Mouse (Mus musculus): ENCODE data around the gene Lpin1. TPM values are rescaled to one million over a fixed set of nuclear protein-coding genes. Genes with fewer than 3 reads are reported as not detected.

The Lpin1 gene
- polyA plus RNA-seq, 1 experiment = 18.1 TPM

- no peak for TF ChIP-seq POLR2A (IDR thresholded peaks at IDR 0.05; ENCODE audit: extremely low read depth, insufficient read depth, low read length)
- no peak for TF ChIP-seq CTCF (IDR thresholded peaks at IDR 0.05; ENCODE audit: extremely low read depth, insufficient read depth, low read length)
- Histone ChIP-seq H3K4me3 (ENCODE audit: insufficient read depth, low read length) (no peak overlapping the region), H3K4me1 (ENCODE audit: control insufficient read depth, insufficient read depth, low read length) (peaks cover 12% of the 10 kb centered on the region), H3K27ac (ENCODE audit: insufficient read depth, low read length) (no peak overlapping the region)
These were observed 23.7 kb downstream of the Lpin1 start for GRCm38 (mm10) chr12:16587111-16587510.

- no peak overlapping the region for H3K27ac ChIP-seq (ENCODE audit: insufficient read depth, low read length)
- peaks cover 11% of the 10 kb centered on the region for H3K4me1 ChIP-seq (ENCODE audit: control insufficient read depth, insufficient read depth, low read length)
- H3K4me3 ChIP-seq (ENCODE audit: insufficient read depth, low read length) = no peak overlapping the region
- TF ChIP-seq POLR2A (IDR thresholded peaks at IDR 0.05; ENCODE audit: extremely low read depth, insufficient read depth, low read length) (no peak), CTCF (IDR thresholded peaks at IDR 0.05; ENCODE audit: extremely low read depth, insufficient read depth, low read length) (no peak)
These were observed 25.8 kb downstream of the Lpin1 start for GRCm38 (mm10) chr12:16584964-16585363.

- TF ChIP-seq CTCF (IDR thresholded peaks at IDR 0.05; ENCODE audit: extremely low read depth, insufficient read depth, low read length) (no peak), POLR2A (IDR thresholded peaks at IDR 0.05; ENCODE audit: extremely low read depth, insufficient read depth, low read length) (no peak)
- Histone ChIP-seq H3K4me3 (ENCODE audit: insufficient read depth, low read length) (no peak overlapping the region), H3K4me1 (ENCODE audit: control insufficient read depth, insufficient read depth, low read length) (peaks cover 10% of the 10 kb centered on the region), H3K27ac (ENCODE audit: insufficient read depth, low read length) (no peak overlapping the region)
These were observed 26.6 kb downstream of the Lpin1 start for GRCm38 (mm10) chr12:16584035-16584682.

GRCm38 (mm10) chr12:16583313-16583712 lies 27.5 kb downstream of the Lpin1 start:
- Histone ChIP-seq H3K4me1 (ENCODE audit: control insufficient read depth, insufficient read depth, low read length) (peaks cover 7% of the 10 kb centered on the region), H3K27ac (ENCODE audit: insufficient read depth, low read length) (no peak overlapping the region), H3K4me3 (ENCODE audit: insufficient read depth, low read length) (no peak overlapping the region)
- TF ChIP-seq POLR2A (IDR thresholded peaks at IDR 0.05; ENCODE audit: extremely low read depth, insufficient read depth, low read length) = no peak
- no peak for TF ChIP-seq CTCF (IDR thresholded peaks at IDR 0.05; ENCODE audit: extremely low read depth, insufficient read depth, low read length)

- no peak for TF ChIP-seq CTCF (IDR thresholded peaks at IDR 0.05; ENCODE audit: extremely low read depth, insufficient read depth, low read length)
- TF ChIP-seq POLR2A (IDR thresholded peaks at IDR 0.05; ENCODE audit: extremely low read depth, insufficient read depth, low read length) = no peak
- Histone ChIP-seq H3K4me1 (ENCODE audit: control insufficient read depth, insufficient read depth, low read length) (peaks cover 2% of the 10 kb centered on the region; the same call in 1 of the 2 replicates), H3K27ac (ENCODE audit: insufficient read depth, low read length) (no peak overlapping the region), H3K4me3 (ENCODE audit: insufficient read depth, low read length) (no peak overlapping the region)
These were observed 30.5 kb downstream of the Lpin1 start for GRCm38 (mm10) chr12:16580306-16580705.

- TF ChIP-seq CTCF (IDR thresholded peaks at IDR 0.05; ENCODE audit: extremely low read depth, insufficient read depth, low read length) (no peak), POLR2A (IDR thresholded peaks at IDR 0.05; ENCODE audit: extremely low read depth, insufficient read depth, low read length) (no peak)
- Histone ChIP-seq H3K4me3 (ENCODE audit: insufficient read depth, low read length) (no peak overlapping the region), H3K4me1 (ENCODE audit: control insufficient read depth, insufficient read depth, low read length) (no peaks in the 10 kb centered on the region; the same call in 1 of the 2 replicates), H3K27ac (ENCODE audit: insufficient read depth, low read length) (no peak overlapping the region)
These were observed 33.0 kb downstream of the Lpin1 start for GRCm38 (mm10) chr12:16577665-16578233.

GRCm38 (mm10) chr12:16571278-16571677 lies 39.5 kb downstream of the Lpin1 start:
- Histone ChIP-seq H3K27ac (ENCODE audit: insufficient read depth, low read length) (no peak overlapping the region), H3K4me1 (ENCODE audit: control insufficient read depth, insufficient read depth, low read length) (no peaks in the 10 kb centered on the region), H3K4me3 (ENCODE audit: insufficient read depth, low read length) (no peak overlapping the region)
- TF ChIP-seq CTCF (IDR thresholded peaks at IDR 0.05; ENCODE audit: extremely low read depth, insufficient read depth, low read length) = no peak

GRCm38 (mm10) chr12:16570371-16571060 lies 40.2 kb downstream of the Lpin1 start:
- H3K4me1 ChIP-seq (ENCODE audit: control insufficient read depth, insufficient read depth, low read length) = no peaks in the 10 kb centered on the region
- no peak for TF ChIP-seq POLR2A (IDR thresholded peaks at IDR 0.05; ENCODE audit: extremely low read depth, insufficient read depth, low read length)
- 0 out of 2 replicates have a peak, but pooled peaks have one; percentile 7 for TF ChIP-seq CTCF (IDR thresholded peaks at IDR 0.05; ENCODE audit: extremely low read depth, insufficient read depth, low read length)
- H3K27ac ChIP-seq (ENCODE audit: insufficient read depth, low read length) = no peak overlapping the region
- no peak overlapping the region for H3K4me3 ChIP-seq (ENCODE audit: insufficient read depth, low read length)

- no peak overlapping the region for H3K4me3 ChIP-seq (ENCODE audit: insufficient read depth, low read length)
- no peak for TF ChIP-seq POLR2A (IDR thresholded peaks at IDR 0.05; ENCODE audit: extremely low read depth, insufficient read depth, low read length)
- TF ChIP-seq CTCF (IDR thresholded peaks at IDR 0.05; ENCODE audit: extremely low read depth, insufficient read depth, low read length) = no peak
- H3K27ac ChIP-seq (ENCODE audit: insufficient read depth, low read length) = 0 out of 2 replicates have a peak overlapping the region, but pooled peaks have one; percentile 12
- H3K4me1 ChIP-seq (ENCODE audit: control insufficient read depth, insufficient read depth, low read length) = no peaks in the 10 kb centered on the region
These were observed 41.7 kb downstream of the Lpin1 start for GRCm38 (mm10) chr12:16568936-16569650.

All from cortical plate, adult 2 months (tissue).